In genomic region chr9:122135885-122136170, GRCm38 (mm10) we compare ENCODE assay signal across 14 mouse cellular contexts. TPM values are rescaled to one million over a fixed set of nuclear protein-coding genes. Genes with fewer than 3 reads are reported as not detected.
DNase-seq lines count a peak whose midpoint lies in the region; ATAC-seq lines count a peak whose summit lies in the region.
"Had no signal": no experiment of that assay in that cellular context is flagged by ENCODE, and none has a peak within 500 bp of the region (broad histone marks: within the 10 kb centered on the region; RNA-seq: fewer than 3 reads in every experiment).

No protein-coding gene starts in this region.

- no peak overlapping the region for H3K9ac ChIP-seq in heart, embryonic 11.5 days (ENCODE audit: low read depth, low read length)
- H3K9ac ChIP-seq in kidney, embryonic 16.5 days (replicated peaks; ENCODE audit: low read length) = no peak overlapping the region
- H3K9ac ChIP-seq in intestine, embryonic 15.5 days = no peak overlapping the region

- H3K27ac ChIP-seq in heart, embryonic 11.5 days (ENCODE audit: low read depth, low read length) = no peak overlapping the region
- no peak overlapping the region for H3K27ac ChIP-seq in kidney, embryonic 16.5 days (ENCODE audit: low read length)
- peak overlapping the region; percentile 7; the same call in 1 of the 2 replicates for H3K27ac ChIP-seq in intestine, embryonic 15.5 days

- no peaks in the 10 kb centered on the region for H3K27me3 ChIP-seq in heart, embryonic 11.5 days (ENCODE audit: control insufficient read depth, insufficient read depth, low read length)
- H3K27me3 ChIP-seq in kidney, embryonic 16.5 days (ENCODE audit: insufficient read depth, low read length) = no peaks in the 10 kb centered on the region
- no peaks in the 10 kb centered on the region for H3K27me3 ChIP-seq in intestine, embryonic 15.5 days (replicated peaks)

- no peaks in the 10 kb centered on the region for H3K9me3 ChIP-seq in heart, embryonic 11.5 days (replicated peaks; ENCODE audit: control insufficient read depth, low read length)
- no peaks in the 10 kb centered on the region for H3K9me3 ChIP-seq in kidney, embryonic 16.5 days (ENCODE audit: low read length)
- no peaks in the 10 kb centered on the region for H3K9me3 ChIP-seq in intestine, embryonic 15.5 days

- peak; percentile 55; the same call in 1 of the 2 replicates for ATAC-seq in heart, embryonic 11.5 days (replicated peaks; ENCODE audit: insufficient number of reproducible peaks, low FRiP score, low TSS enrichment)
- ATAC-seq in kidney, embryonic 16.5 days (ENCODE audit: low FRiP score, low TSS enrichment) = peak; percentile 65; the same call in 1 of the 2 replicates
- peak; percentile 68 for ATAC-seq in intestine, embryonic 15.5 days

- 89% methylated on average over 2 of the region's 2 CpGs for WGBS in heart, embryonic 11.5 days (ENCODE audit: insufficient replicate concordance)
- WGBS in kidney, embryonic 16.5 days = 63% methylated on average over 2 of the region's 2 CpGs
- WGBS in intestine, embryonic 15.5 days = 53% methylated on average over 2 of the region's 2 CpGs

- no peak for DNase-seq in heart, postnatal 36 days
- no peak for DNase-seq in kidney, adult 11 months
- peak; percentile 18 for DNase-seq in MN1 (ENCODE audit: low spot score)
- no peak for DNase-seq in natural killer cell, adult 2 months (ENCODE audit: low spot score in 2 of 2)
- DNase-seq in Muller cell, postnatal 12 days (ENCODE audit: inconsistent ontology term) = no peak
- DNase-seq: B cell, adult 2 months; cerebellum, adult 11 months; kidney, postnatal 10 days; left cerebral cortex, postnatal 4 days; retina, postnatal 1 day had no signal

- intact Hi-C loops in heart, postnatal 36 days (cut with DNase I) = no loop called here

- H3K36me3 ChIP-seq in heart, embryonic 11.5 days (ENCODE audit: control insufficient read depth, insufficient read depth, low read length) = no peaks in the 10 kb centered on the region
- peaks cover 11% of the 10 kb centered on the region; the same call in 1 of the 2 replicates for H3K36me3 ChIP-seq in kidney, embryonic 16.5 days (ENCODE audit: insufficient read depth, low read length)
- no peaks in the 10 kb centered on the region for H3K36me3 ChIP-seq in intestine, embryonic 15.5 days

- peaks cover 17% of the 10 kb centered on the region for H3K4me1 ChIP-seq in heart, embryonic 11.5 days (ENCODE audit: control insufficient read depth, insufficient read depth, low read length)
- H3K4me1 ChIP-seq in kidney, embryonic 16.5 days (ENCODE audit: insufficient read depth, low read length) = peaks cover 15% of the 10 kb centered on the region
- H3K4me1 ChIP-seq in intestine, embryonic 15.5 days (replicated peaks) = peaks cover 25% of the 10 kb centered on the region

- no peak overlapping the region for H3K4me2 ChIP-seq in heart, embryonic 11.5 days
- H3K4me2 ChIP-seq in kidney, embryonic 16.5 days (replicated peaks; ENCODE audit: low read depth, low read length) = no peak overlapping the region
- no peak overlapping the region for H3K4me2 ChIP-seq in intestine, embryonic 15.5 days (replicated peaks)

- no peak overlapping the region for H3K4me3 ChIP-seq in heart, embryonic 11.5 days (ENCODE audit: low read depth, low read length)
- no peak overlapping the region for H3K4me3 ChIP-seq in kidney, embryonic 16.5 days (ENCODE audit: low read length)
- no peak overlapping the region for H3K4me3 ChIP-seq in intestine, embryonic 15.5 days (replicated peaks)
- H3K4me3 ChIP-seq: erythroblast, embryonic 14.5 days had no signal

RNA-seq across cellular contexts. Expression of gene Snrk, which starts 18.8 kb away (rescaled TPM):
- 30.6 and 32.9 TPM in 2 replicates for polyA plus RNA-seq in heart, embryonic 11.5 days (2014; fragmentation: Nextera tagmentation; extraction: Ambion mirVana)
- total RNA-seq in heart, postnatal 36 days (2021) = 100 to 1,000 TPM; 130 to 150 TPM
- polyA plus RNA-seq in kidney, embryonic 16.5 days (2015; fragmentation: Nextera tagmentation; extraction: Ambion mirVana) = 63.3 and 65.1 TPM in 2 replicates
- 46.1 and 49.4 TPM in 2 replicates for polyA plus RNA-seq in intestine, embryonic 15.5 days (2015; fragmentation: Nextera tagmentation; extraction: Ambion mirVana)
